Mouse (Mus musculus) lung, postnatal 0 days (tissue): ENCODE measurements around the gene Spata16. TPM values are rescaled to one million over a fixed set of nuclear protein-coding genes. Genes with fewer than 3 reads are reported as not detected.
"Not testable (repeated sequence)": the region's sequence is repeated elsewhere in the genome, so short reads cannot be mapped to it uniquely, and the experiment has no call there.

Source experiments
- ATAC-seq: fragments of 200-750 bp; cut with Nextera tagmentation; 2 replicates; pipeline ENCODE4 v1.8.0; 2017; ENCODE audit warnings: moderate library complexity
- DNase-seq: peaks from one replicate; pipeline ENCODE4 v3.0.0-alpha.2; 2016; ENCODE audit warnings: low spot score
- H3K27ac ChIP-seq: fragments of 300-500 bp; sonication (generic); 2 replicates; pipeline ENCODE4 v1.5.1; 2014; ENCODE audit warnings: antibody characterized with exemption, mild to moderate bottlenecking, low read length, mixed read lengths
- H3K27me3 ChIP-seq: fragments of 300-500 bp; sonication (generic); replicated peaks from 2 replicates; pipeline ENCODE4 v1.6.1; 2014; ENCODE audit warnings: low read length, mixed read lengths; ENCODE audit not compliant: insufficient read depth
- H3K36me3 ChIP-seq: fragments of 300-500 bp; sonication (generic); 2 replicates; pipeline ENCODE4 v1.6.1; 2014; ENCODE audit warnings: low read length, mixed read lengths; ENCODE audit not compliant: insufficient read depth
- H3K4me1 ChIP-seq: fragments of 300-500 bp; sonication (generic); 2 replicates; pipeline ENCODE4 v1.6.1; 2014; ENCODE audit warnings: antibody characterized with exemption, low read depth, low read length, mixed read lengths; ENCODE audit not compliant: insufficient read depth
- H3K4me2 ChIP-seq: fragments of 300-500 bp; sonication (generic); replicated peaks from 2 replicates; pipeline ENCODE4 v1.6.1; 2014; ENCODE audit warnings: low read depth, mild to moderate bottlenecking, low read length, moderate library complexity, mixed read lengths
- H3K4me3 ChIP-seq: fragments of 300-500 bp; sonication (generic); 2 replicates; pipeline ENCODE4 v1.5.1; 2014; ENCODE audit warnings: low read depth, low read length
- H3K9ac ChIP-seq: fragments of 300-500 bp; sonication (generic); replicated peaks from 2 replicates; pipeline ENCODE4 v1.6.1; 2014; ENCODE audit warnings: low read depth, mild to moderate bottlenecking
- H3K9me3 ChIP-seq: fragments of 300-500 bp; sonication (generic); 2 replicates; pipeline ENCODE4 v1.6.1; 2016; ENCODE audit warnings: low read length, mixed read lengths
- CTCF ChIP-seq: IDR thresholded peaks from 2 replicates; pipeline ENCODE4 v1.5.1; 2016; ENCODE audit warnings: antibody characterized with exemption, mild to moderate bottlenecking
- EP300 ChIP-seq: IDR thresholded peaks from 2 replicates; pipeline ENCODE4 v1.6.1; 2016; ENCODE audit warnings: antibody characterized with exemption, mild to moderate bottlenecking, control low read depth
- WGBS: fragments of 180-500 bp; shearing (Covaris S2); extraction: QIAGEN DNeasy Blood & Tissue Kit; methylation state at CpG from one replicate; pipeline ENCODE4 v1.1.7; 2014; 5-methylcytosine and 5-hydroxymethylcytosine counted together
- polyA plus RNA-seq: library from polyadenylated mRNA; unstranded; fragments of >200 nt; fragmentation: Nextera tagmentation; extraction: Ambion mirVana; gene quantifications from 2 replicates; pipeline ENCODE4 v1.2.1, GENCODE M21; 2015

The Spata16 gene
- polyA plus RNA-seq, 1 experiment from 2014 or later: not detected

DNA sequence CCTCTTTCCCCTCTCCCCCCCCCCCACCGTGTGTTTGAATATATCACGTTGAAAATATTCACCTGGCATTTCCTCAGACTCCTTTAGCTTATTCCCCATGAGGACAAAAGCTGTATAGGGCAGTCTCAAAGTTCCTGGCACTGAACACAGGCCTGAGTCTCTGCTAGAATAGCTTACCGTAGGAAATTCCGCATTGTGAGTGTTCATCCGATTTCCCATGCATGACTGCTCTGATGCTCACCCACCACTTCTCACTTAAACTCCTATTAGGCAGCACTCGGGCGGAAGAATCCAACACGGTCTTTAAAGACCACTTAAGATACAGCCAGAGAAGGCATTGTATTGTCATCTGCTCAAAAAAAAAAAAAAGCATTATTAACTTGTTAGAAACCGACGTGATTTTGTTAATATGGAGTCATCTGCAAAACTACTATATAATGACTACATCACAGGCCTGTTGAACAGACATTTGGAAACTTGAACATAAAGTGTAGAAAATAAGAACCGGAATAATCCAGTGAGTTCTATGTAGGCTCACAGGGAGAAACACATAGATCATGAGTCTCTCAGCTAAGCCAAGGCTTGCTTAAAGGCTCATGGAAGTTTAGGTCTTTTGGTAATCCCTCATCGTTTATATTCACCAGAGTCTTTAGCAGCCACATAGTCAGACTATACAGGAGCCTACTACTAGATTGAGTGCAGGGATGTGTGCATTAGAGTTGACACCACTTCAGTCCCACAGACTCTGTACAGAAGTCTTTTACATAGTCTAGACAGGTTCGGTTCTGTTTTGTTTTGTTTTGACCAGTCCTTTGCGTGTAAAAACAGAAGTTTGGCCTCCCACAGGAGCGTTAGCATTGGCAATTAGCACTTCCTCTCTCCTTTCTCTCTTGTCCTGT lies 4.2 kb downstream of the Spata16 start:
- no peak for TF ChIP-seq CTCF
- no peak for TF ChIP-seq EP300
- H3K4me1 ChIP-seq: no peaks in the 10 kb centered on the region
- ATAC-seq (no peak), DNase-seq (no peak)
- no peak overlapping the region for H3K4me2 ChIP-seq
- no peak overlapping the region for H3K9ac ChIP-seq
- no peak overlapping the region for H3K27ac ChIP-seq
- no peaks in the 10 kb centered on the region for H3K36me3 ChIP-seq
- H3K27me3 ChIP-seq: no peaks in the 10 kb centered on the region
- 79% methylated on average over 15 of the region's 15 CpGs for WGBS
- no peaks in the 10 kb centered on the region for H3K9me3 ChIP-seq
- no peak overlapping the region for H3K4me3 ChIP-seq

DNA sequence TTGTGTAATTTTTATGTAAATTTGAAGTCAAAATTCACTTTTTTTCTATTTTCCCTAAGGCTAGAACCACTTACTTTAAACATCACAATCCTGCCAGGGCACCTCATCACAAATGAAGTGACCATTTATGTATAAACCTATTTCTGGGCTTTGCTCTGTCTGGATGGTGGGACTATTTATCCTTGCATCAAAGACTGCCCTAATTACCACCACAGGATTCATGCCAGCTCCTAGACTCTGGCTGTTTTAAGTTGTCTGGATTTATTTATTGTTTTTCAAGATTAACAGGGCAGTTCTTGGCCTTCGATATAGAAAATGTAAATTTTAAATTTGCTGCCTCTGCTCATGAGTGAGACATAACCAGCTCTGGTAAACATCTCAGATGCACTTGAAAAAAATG lies 6.7 kb downstream of the Spata16 start:
- no peak overlapping the region for H3K9ac ChIP-seq
- TF ChIP-seq EP300: no peak
- TF ChIP-seq CTCF: no peak
- H3K9me3 ChIP-seq: no peaks in the 10 kb centered on the region
- no peaks in the 10 kb centered on the region for H3K4me1 ChIP-seq
- H3K4me2 ChIP-seq: no peak overlapping the region
- DNase-seq (no peak), ATAC-seq (no peak)
- H3K27ac ChIP-seq: no peak overlapping the region
- H3K36me3 ChIP-seq: no peaks in the 10 kb centered on the region
- H3K4me3 ChIP-seq: no peak overlapping the region
- 57% methylated on average over 1 of the region's 1 CpGs for WGBS
- no peaks in the 10 kb centered on the region for H3K27me3 ChIP-seq

DNA sequence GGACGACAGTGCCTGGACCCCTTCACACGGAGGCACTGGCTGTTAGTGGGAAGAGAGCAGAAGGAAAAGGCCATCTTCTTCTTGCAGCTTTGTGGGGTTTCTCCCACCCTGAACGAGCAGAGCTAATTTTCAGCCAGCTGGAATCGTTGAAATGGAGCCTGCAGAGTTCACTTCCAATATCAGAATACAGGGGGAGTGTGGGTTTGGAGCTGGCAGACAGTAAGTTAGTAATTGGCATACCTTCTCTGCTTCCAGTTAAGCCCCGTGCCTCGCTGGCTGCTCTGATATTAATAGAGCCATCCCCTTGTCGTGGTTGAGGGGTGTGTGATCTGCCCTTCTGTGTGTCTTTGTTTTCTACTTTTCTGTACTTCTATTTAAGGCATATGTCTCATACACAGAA lies 9.4 kb downstream of the Spata16 start:
- no peaks in the 10 kb centered on the region for H3K27me3 ChIP-seq
- 79% methylated on average over 7 of the region's 7 CpGs for WGBS
- no peak overlapping the region for H3K4me2 ChIP-seq
- no peak overlapping the region for H3K27ac ChIP-seq
- no peaks in the 10 kb centered on the region for H3K36me3 ChIP-seq
- no peak for TF ChIP-seq CTCF
- no peak for TF ChIP-seq EP300
- DNase-seq (no peak), ATAC-seq (no peak)
- H3K4me3 ChIP-seq: no peak overlapping the region
- no peak overlapping the region for H3K9ac ChIP-seq
- no peaks in the 10 kb centered on the region for H3K9me3 ChIP-seq
- H3K4me1 ChIP-seq: no peaks in the 10 kb centered on the region

DNA sequence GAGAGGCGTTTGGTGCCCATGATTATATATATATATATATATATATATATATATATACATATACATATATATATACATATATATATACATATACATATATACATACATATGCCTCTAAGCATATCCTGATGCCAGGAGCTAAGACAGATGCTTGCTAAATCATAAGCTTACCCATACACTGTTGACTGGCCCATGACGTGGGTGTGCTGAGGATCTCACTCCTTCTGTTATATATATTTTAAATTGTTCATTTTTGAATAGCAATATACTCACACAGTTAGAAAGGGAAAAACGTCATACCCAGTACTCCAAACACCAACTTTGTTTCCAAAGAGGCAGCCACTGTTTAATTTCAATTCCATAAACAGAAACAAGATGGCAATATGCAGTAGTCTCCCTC lies 48.4 kb downstream of the Spata16 start:
- ATAC-seq (no peak), DNase-seq (no peak)
- H3K9me3 ChIP-seq: no peaks in the 10 kb centered on the region
- no peaks in the 10 kb centered on the region for H3K36me3 ChIP-seq
- no peak overlapping the region for H3K4me3 ChIP-seq
- H3K27me3 ChIP-seq: no peaks in the 10 kb centered on the region
- no peak overlapping the region for H3K9ac ChIP-seq
- 58% methylated on average over 3 of the region's 3 CpGs for WGBS
- no peak overlapping the region for H3K27ac ChIP-seq
- no peak overlapping the region for H3K4me2 ChIP-seq
- H3K4me1 ChIP-seq: no peaks in the 10 kb centered on the region
- no peak for TF ChIP-seq CTCF
- TF ChIP-seq EP300: no peak

DNA sequence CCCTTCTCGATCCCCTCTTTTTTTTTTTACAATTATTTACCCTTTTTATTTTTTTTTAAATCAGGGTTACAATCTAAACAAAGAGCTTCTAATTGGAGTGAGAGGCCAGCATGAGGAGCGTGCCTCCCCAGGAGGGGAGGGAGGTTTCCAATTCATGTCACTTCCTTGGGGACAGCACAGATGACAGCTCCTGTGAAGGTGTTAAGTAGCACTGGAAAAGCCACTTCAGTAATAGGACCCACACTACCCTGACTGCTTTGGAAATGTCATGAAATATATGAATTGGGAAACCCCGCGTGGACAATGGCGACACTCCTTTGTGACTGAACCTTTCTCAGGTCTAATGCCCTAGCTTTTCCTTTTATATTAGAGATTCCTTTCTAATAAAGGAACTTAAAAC lies 72.1 kb downstream of the Spata16 start:
- not testable (repeated sequence) for ATAC-seq, H3K4me1 ChIP-seq, H3K36me3 ChIP-seq, H3K4me3 ChIP-seq, H3K27ac ChIP-seq, H3K27me3 ChIP-seq, H3K9me3 ChIP-seq, H3K4me2 ChIP-seq, H3K9ac ChIP-seq, DNase-seq
- WGBS: 59% methylated on average over 5 of the region's 5 CpGs

DNA sequence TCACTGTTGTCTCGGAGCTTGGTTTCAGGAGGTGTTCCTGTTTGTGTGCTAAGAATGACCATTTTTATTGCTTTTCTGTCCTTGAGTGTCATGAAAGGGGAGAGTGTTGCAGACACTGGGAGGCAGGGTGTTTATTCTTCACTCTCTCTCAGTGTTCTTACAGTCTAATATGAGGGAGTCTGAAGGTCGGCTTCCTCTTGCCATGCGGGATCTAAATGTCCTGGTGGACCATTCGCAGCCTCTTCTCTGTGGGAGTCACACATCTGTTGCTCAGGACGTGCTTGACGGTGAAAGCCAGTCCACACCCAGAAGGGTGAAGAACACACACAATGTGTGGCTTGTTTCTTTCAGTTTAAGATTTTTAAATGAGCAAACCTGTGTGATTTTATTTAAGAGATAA lies 90.1 kb downstream of the Spata16 start:
- no peak overlapping the region for H3K4me3 ChIP-seq
- no peak for TF ChIP-seq CTCF
- TF ChIP-seq EP300: no peak
- no peaks in the 10 kb centered on the region for H3K27me3 ChIP-seq
- DNase-seq (no peak), ATAC-seq (no peak)
- H3K9me3 ChIP-seq: no peaks in the 10 kb centered on the region
- no peaks in the 10 kb centered on the region for H3K4me1 ChIP-seq
- H3K4me2 ChIP-seq: no peak overlapping the region
- 49% methylated on average over 6 of the region's 6 CpGs for WGBS
- no peak overlapping the region for H3K27ac ChIP-seq
- no peaks in the 10 kb centered on the region for H3K36me3 ChIP-seq
- no peak overlapping the region for H3K9ac ChIP-seq

DNA sequence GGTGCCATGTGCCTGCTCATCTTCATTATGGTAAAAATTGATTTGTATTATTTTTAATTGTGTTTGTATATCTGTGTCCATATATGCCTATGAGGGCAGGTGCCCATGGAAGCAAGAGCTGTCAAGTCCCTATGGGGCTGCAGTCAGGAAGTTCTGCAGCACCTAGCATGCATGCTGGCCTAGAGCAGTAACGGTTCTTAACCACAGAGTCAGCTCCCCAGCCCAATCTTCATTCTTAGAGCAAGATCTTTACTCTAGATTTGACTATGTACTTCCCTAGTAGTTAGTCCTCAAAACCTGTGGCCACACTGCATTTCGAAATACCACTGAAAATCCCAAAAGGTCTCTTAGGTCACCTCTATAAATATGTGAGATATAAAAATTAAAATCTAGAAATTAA lies 113.1 kb downstream of the Spata16 start:
- no peak overlapping the region for H3K9ac ChIP-seq

More for the DNA sequence above, 113.1 kb downstream of the Spata16 start:
- H3K4me1 ChIP-seq: no peaks in the 10 kb centered on the region
- H3K27ac ChIP-seq: no peak overlapping the region
- H3K4me3 ChIP-seq: no peak overlapping the region
- no peaks in the 10 kb centered on the region for H3K27me3 ChIP-seq
- no peak for TF ChIP-seq CTCF
- H3K4me2 ChIP-seq: no peak overlapping the region
- no peaks in the 10 kb centered on the region for H3K9me3 ChIP-seq
- 68% methylated on average over 2 of the region's 2 CpGs for WGBS
- H3K36me3 ChIP-seq: no peaks in the 10 kb centered on the region
- ATAC-seq: no peak
- DNase-seq: no peak
